Mouse (Mus musculus) midbrain, embryonic 16.5 days (tissue): ENCODE data around the gene Bdnf. TPM values are rescaled to one million over a fixed set of nuclear protein-coding genes. Genes with fewer than 3 reads are reported as not detected.
A peak's percentile ranks its signal among the peaks of the same experiment; 100 is the strongest.

Experiments
- ATAC-seq: fragments of 200-750 bp; cut with Nextera tagmentation; 2 replicates; pipeline ENCODE4 v1.8.0; 2017; ENCODE audit warnings: moderate TSS enrichment
- H3K27ac ChIP-seq: fragments of 300-500 bp; sonication (generic); 2 replicates; pipeline ENCODE4 v1.5.1; 2014; ENCODE audit warnings: mild to moderate bottlenecking, low read length, mixed read lengths
- H3K27me3 ChIP-seq: fragments of 300-500 bp; sonication (generic); 2 replicates; pipeline ENCODE4 v1.6.1; 2014; ENCODE audit warnings: low read depth, low read length, mixed read lengths; ENCODE audit not compliant: control insufficient read depth, insufficient read depth
- H3K36me3 ChIP-seq: fragments of 300-500 bp; sonication (generic); 2 replicates; pipeline ENCODE4 v1.6.1; 2014; ENCODE audit warnings: mild to moderate bottlenecking, low read length, moderate library complexity, mixed read lengths; ENCODE audit not compliant: control insufficient read depth, insufficient read depth
- H3K4me1 ChIP-seq: fragments of 300-500 bp; sonication (generic); 2 replicates; pipeline ENCODE4 v1.6.1; 2014; ENCODE audit warnings: mild to moderate bottlenecking, low read length, mixed read lengths; ENCODE audit not compliant: control insufficient read depth, insufficient read depth
- H3K4me2 ChIP-seq: fragments of 300-500 bp; sonication (generic); 2 replicates; pipeline ENCODE4 v1.6.1; 2014; ENCODE audit warnings: mild to moderate bottlenecking, low read length, mixed read lengths
- H3K4me3 ChIP-seq: fragments of 300-500 bp; sonication (generic); 2 replicates; pipeline ENCODE4 v1.5.1; 2014; ENCODE audit warnings: low read depth, mild to moderate bottlenecking, low read length, moderate library complexity, mixed read lengths
- H3K9ac ChIP-seq: fragments of 300-500 bp; sonication (generic); 2 replicates; pipeline ENCODE4 v1.6.1; 2014; ENCODE audit warnings: low read depth, low read length, mixed read lengths
- H3K9me3 ChIP-seq: fragments of 300-500 bp; sonication (generic); replicated peaks from 2 replicates; pipeline ENCODE4 v1.6.1; 2014; ENCODE audit warnings: mild to moderate bottlenecking, low read length, mixed read lengths; ENCODE audit not compliant: control insufficient read depth, poor library complexity, severe bottlenecking
- WGBS: fragments of 180-500 bp; shearing (Covaris S2); extraction: QIAGEN DNeasy Blood & Tissue Kit; methylation state at CpG from one replicate; pipeline ENCODE4 v1.1.7; 2014; 5-methylcytosine and 5-hydroxymethylcytosine counted together
- polyA plus RNA-seq: library from polyadenylated mRNA; unstranded; fragments of >200 nt; fragmentation: Nextera tagmentation; extraction: Ambion mirVana; gene quantifications from 2 replicates; pipeline ENCODE4 v1.2.1, GENCODE M21; 2015

Gene Bdnf
- polyA plus RNA-seq, 1 experiment from 2014 or later, result 9.3 TPM

DNA sequence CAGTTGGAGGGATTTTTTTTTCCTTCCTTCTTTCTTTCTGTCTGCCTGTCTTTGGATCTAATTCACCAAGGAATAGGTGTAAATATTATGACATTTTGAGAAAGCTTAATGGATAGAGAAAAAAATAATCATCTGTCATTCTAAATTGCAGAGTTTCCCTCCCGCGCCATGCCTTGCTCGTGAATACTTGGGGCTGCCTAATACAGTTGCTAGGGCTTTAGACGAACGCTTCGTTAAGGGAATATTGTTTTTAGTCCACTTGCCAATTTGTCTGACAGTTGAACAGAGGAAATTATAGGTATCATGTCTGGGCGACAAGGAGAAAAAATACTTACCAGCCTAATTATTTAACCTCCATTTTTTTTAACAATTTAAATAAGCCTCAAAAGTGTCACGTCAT is 4.0 kb downstream of the Bdnf start:
- H3K4me1 ChIP-seq, result peaks cover 14% of the 10 kb centered on the region
- peak overlapping the region; percentile 92 for H3K27ac ChIP-seq
- peaks cover 6% of the 10 kb centered on the region for H3K27me3 ChIP-seq
- WGBS, result 1% methylated on average over 8 of the region's 8 CpGs
- peak overlapping the region; percentile 88 for H3K9ac ChIP-seq
- H3K9me3 ChIP-seq, result no peaks in the 10 kb centered on the region
- peak overlapping the region; percentile 49 for H3K4me3 ChIP-seq
- no peaks in the 10 kb centered on the region for H3K36me3 ChIP-seq
- peak overlapping the region; percentile 100 for H3K4me2 ChIP-seq
- no peak for ATAC-seq

DNA sequence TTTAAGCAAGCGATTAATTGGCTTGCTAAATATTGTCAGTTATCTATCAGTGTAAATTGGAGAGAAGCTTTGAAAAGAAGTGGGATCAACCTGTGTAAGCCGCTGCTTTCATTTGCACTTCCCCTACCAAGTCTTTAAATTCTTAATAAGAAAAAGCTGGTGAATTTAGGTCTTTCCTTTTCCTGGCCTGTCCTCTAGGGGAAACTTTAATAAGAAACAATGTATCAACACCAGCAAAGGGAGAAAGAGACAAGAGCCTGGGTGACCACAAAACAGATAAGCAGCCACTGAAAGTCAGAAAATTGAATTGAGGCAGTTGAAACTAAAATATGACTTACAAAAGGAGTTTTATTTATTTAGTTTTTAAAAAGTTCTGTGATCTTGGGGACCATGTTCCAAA is 4.9 kb downstream of the Bdnf start:
- Histone ChIP-seq H3K27me3 (peaks cover 5% of the 10 kb centered on the region), H3K4me2 (peak overlapping the region; percentile 100), H3K4me3 (no peak overlapping the region), H3K36me3 (no peaks in the 10 kb centered on the region), H3K4me1 (peaks cover 8% of the 10 kb centered on the region), H3K9ac (no peak overlapping the region), H3K27ac (no peak overlapping the region), H3K9me3 (no peaks in the 10 kb centered on the region)
- 56% methylated on average over 2 of the region's 2 CpGs for WGBS
- ATAC-seq, result no peak

DNA sequence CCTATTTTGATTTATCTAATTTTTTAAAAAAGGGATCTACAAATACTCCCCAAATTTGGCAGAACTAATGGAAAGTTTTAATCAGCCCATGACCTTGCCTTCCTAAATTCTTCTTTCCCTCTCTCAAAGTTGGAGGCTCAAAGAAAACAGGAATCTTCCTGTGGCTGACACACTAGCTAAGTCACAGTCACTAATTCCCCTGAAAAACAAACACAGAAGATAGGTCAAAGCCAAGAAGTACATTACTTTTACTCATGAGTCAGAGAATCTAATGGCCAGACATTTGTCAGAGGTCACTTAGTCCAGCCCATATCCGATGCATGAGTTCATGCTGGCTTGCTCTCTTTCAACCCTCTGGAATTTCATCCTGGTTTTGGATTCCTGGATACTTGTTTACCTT is 6.6 kb downstream of the Bdnf start:
- no peak overlapping the region for H3K27ac ChIP-seq
- no peaks in the 10 kb centered on the region for H3K36me3 ChIP-seq
- no peak overlapping the region for H3K4me3 ChIP-seq
- 81% methylated on average over 1 of the region's 1 CpGs for WGBS
- H3K4me2 ChIP-seq, result no peak overlapping the region
- H3K4me1 ChIP-seq, result peaks cover 3% of the 10 kb centered on the region; the same call in 1 of the 2 replicates
- no peak overlapping the region for H3K9ac ChIP-seq
- no peak for ATAC-seq
- H3K27me3 ChIP-seq, result no peaks in the 10 kb centered on the region
- no peaks in the 10 kb centered on the region for H3K9me3 ChIP-seq

DNA sequence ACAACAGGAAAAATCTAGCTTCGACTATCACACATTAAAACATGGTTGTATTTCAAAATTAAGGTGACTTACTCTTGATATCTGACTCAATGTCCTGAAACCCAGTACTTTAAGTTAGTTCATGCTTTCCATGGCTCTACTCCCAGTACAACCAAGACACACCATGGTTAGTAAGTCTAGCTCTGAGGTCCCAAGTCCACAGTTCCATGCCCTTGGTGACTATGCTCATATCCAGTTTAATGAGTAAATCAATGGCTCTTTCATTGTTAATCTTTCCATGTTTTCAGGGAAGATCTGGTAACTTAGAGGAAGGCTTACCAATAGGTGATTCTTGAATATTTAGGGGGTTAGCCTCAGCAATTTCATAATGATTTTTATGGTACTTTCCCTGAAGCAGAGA is 14.2 kb downstream of the Bdnf start:
- H3K4me3 ChIP-seq, result no peak overlapping the region
- H3K27ac ChIP-seq, result no peak overlapping the region
- no peaks in the 10 kb centered on the region; the same call in 1 of the 2 replicates for H3K27me3 ChIP-seq
- ATAC-seq, result no peak
- H3K9me3 ChIP-seq, result no peaks in the 10 kb centered on the region
- no peaks in the 10 kb centered on the region for H3K36me3 ChIP-seq
- WGBS, result 73% methylated on average over 1 of the region's 1 CpGs
- no peak overlapping the region for H3K9ac ChIP-seq
- H3K4me1 ChIP-seq, result no peaks in the 10 kb centered on the region; the same call in 1 of the 2 replicates
- H3K4me2 ChIP-seq, result no peak overlapping the region

DNA sequence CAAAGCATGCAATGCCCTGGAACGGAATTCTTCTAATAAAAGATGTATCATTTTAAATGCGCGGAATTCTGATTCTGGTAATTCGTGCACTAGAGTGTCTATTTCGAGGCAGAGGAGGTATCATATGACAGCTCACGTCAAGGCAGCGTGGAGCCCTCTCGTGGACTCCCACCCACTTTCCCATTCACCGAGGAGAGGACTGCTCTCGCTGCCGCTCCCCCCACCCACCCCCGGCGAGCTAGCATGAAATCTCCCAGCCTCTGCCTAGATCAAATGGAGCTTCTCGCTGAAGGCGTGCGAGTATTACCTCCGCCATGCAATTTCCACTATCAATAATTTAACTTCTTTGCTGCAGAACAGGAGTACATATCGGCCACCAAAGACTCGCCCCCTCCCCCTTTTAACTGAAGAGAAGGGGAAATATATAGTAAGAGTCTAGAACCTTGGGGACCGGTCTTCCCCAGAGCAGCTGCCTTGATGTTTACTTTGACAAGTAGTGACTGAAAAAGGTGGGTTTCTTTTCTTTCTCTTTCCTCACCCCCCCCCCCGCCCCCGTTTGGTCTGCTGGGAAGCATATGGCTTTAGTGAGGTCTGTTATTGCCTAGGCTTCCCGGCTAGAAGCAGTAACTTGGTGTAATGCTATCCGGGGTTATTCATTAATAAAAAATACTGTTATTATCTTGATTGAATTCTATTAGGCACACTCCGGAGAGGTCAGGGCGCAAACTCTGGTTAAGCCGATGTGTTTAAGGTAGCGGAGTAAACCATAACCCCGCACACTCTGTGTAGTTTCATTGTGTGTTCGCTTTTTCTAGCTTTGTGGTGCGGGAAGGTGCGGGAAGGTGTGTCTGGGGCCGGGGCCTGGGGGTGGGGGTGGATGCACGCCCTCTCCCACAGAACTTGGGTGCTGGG is 18.0 kb downstream of the Bdnf start:
- Histone ChIP-seq H3K9ac (peak overlapping the region; percentile 71), H3K36me3 (no peaks in the 10 kb centered on the region), H3K9me3 (no peaks in the 10 kb centered on the region), H3K27me3 (0 out of 2 replicates have a peak, but pooled peaks cover 4% of the 10 kb centered on the region), H3K27ac (0 out of 2 replicates have a peak overlapping the region, but pooled peaks have one; percentile 6), H3K4me2 (peak overlapping the region; percentile 75), H3K4me1 (peaks cover 15% of the 10 kb centered on the region), H3K4me3 (peak overlapping the region; percentile 68)
- 2% methylated on average over 34 of the region's 34 CpGs for WGBS
- peak; percentile 64 for ATAC-seq

DNA sequence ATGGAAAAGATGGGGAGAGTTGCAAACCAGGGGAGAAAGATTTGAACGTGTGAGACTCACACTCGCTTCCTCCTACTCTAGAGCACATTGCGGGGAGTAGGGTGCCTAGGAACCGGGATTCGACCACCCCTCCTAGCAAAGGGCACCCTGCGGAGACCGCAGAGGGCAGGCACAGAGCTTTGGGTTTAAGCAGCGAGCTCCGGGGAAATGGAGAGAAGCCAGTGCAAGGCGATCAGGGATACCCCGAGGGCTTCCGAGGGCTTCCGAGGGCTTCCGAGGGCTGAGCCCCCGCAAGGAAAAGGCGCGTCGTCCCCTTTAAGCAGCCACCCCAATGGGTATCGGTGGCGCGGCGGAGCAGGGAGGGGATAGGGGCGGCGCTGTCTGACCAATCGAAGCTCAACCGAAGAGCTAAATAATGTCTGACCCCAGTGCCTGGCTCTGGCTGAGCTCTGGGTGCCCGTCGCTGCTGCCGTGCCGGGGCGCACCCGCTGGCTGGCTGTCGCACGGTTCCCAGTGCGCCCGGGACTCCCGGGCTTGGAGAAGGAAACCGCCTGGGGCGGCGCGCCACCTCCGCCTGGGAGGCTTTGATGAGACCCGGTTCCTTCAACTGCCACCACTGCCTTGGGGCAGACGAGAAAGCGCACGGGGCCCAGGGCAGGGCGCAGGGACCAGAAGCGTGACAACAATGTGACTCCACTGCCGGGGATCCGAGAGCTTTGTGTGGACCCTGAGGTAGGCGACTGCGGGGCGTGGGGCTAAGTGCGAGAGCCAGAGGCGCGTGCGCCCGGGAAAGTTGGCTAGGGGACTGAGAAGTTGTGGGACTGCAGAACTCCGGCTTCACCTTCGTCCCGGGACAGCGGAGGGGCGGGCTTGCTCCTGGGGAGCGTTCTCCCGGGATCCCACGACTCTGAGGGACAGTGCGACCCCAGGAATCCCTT is 18.9 kb downstream of the Bdnf start:
- peak overlapping the region; percentile 43; the same call in 1 of the 2 replicates for H3K27ac ChIP-seq
- H3K4me3 ChIP-seq, result peak overlapping the region; percentile 68
- H3K9ac ChIP-seq, result peak overlapping the region; percentile 71
- H3K9me3 ChIP-seq, result no peaks in the 10 kb centered on the region
- ATAC-seq, result peak; percentile 80
- WGBS, result under 1% methylated on average over 67 of the region's 67 CpGs
- no peaks in the 10 kb centered on the region for H3K36me3 ChIP-seq
- H3K27me3 ChIP-seq, result 0 out of 2 replicates have a peak, but pooled peaks cover 4% of the 10 kb centered on the region
- peak overlapping the region; percentile 75 for H3K4me2 ChIP-seq
- peaks cover 15% of the 10 kb centered on the region for H3K4me1 ChIP-seq

GRCm38 (mm10) chr2:109694116-109694837 is 19.8 kb downstream of the Bdnf start:
- no peaks in the 10 kb centered on the region for H3K36me3 ChIP-seq
- 0 out of 2 replicates have a peak, but pooled peaks cover 4% of the 10 kb centered on the region for H3K27me3 ChIP-seq
- H3K4me3 ChIP-seq, result peak overlapping the region; percentile 68
- ATAC-seq, result peak; percentile 19
- H3K9ac ChIP-seq, result peak overlapping the region; percentile 71
- no peaks in the 10 kb centered on the region for H3K9me3 ChIP-seq
- under 1% methylated on average over 26 of the region's 26 CpGs for WGBS
- H3K4me1 ChIP-seq, result peaks cover 15% of the 10 kb centered on the region
- H3K27ac ChIP-seq, result no peak overlapping the region
- H3K4me2 ChIP-seq, result peak overlapping the region; percentile 75

- no peaks in the 10 kb centered on the region for H3K36me3 ChIP-seq
- H3K27me3 ChIP-seq, result 0 out of 2 replicates have a peak, but pooled peaks cover 4% of the 10 kb centered on the region
- under 1% methylated on average over 12 of the region's 12 CpGs for WGBS
- peak overlapping the region; percentile 75 for H3K4me2 ChIP-seq
- peaks cover 15% of the 10 kb centered on the region for H3K4me1 ChIP-seq
- peak overlapping the region; percentile 71 for H3K9ac ChIP-seq
- peak; percentile 57; the same call in 1 of the 2 replicates for ATAC-seq
- no peaks in the 10 kb centered on the region for H3K9me3 ChIP-seq
- no peak overlapping the region for H3K27ac ChIP-seq
- peak overlapping the region; percentile 68 for H3K4me3 ChIP-seq
These were observed 20.3 kb downstream of the Bdnf start for GRCm38 (mm10) chr2:109694838-109695225.
